Mouse (Mus musculus) olfactory bulb, adult 2 months (tissue): ENCODE measurements around the gene Enox1. TPM values are rescaled to one million over a fixed set of nuclear protein-coding genes. Genes with fewer than 3 reads are reported as not detected.

Experiments
- H3K27ac ChIP-seq: fragments of 200-500 bp; 2 replicates; pipeline ENCODE4 v1.5.1; 2012; ENCODE audit warnings: low read depth, low read length; ENCODE audit not compliant: insufficient read depth
- H3K4me1 ChIP-seq: fragments of 200-500 bp; 2 replicates; pipeline ENCODE4 v1.6.1; 2012; ENCODE audit warnings: low read length; ENCODE audit not compliant: control insufficient read depth, insufficient read depth
- H3K4me3 ChIP-seq: fragments of 200-500 bp; 2 replicates; pipeline ENCODE4 v1.5.1; 2012; ENCODE audit warnings: mild to moderate bottlenecking, low read depth, low read length, moderate library complexity; ENCODE audit not compliant: insufficient read depth
- CTCF ChIP-seq: fragments of 200-500 bp; IDR thresholded peaks from 2 replicates; pipeline ENCODE4 v1.5.1; 2012; ENCODE audit warnings: low read depth, mild to moderate bottlenecking, low read length, moderate library complexity; ENCODE audit not compliant: insufficient read depth
- POLR2A ChIP-seq: fragments of 200-500 bp; IDR thresholded peaks from 2 replicates; pipeline ENCODE4 v1.6.1; 2012; ENCODE audit warnings: mild to moderate bottlenecking, low read depth, low read length, moderate library complexity; ENCODE audit not compliant: insufficient read depth
- WGBS: fragments of 180-500 bp; shearing (Covaris S2); methylation state at CpG from one replicate; pipeline ENCODE4 v1.1.7; 2018; 5-methylcytosine and 5-hydroxymethylcytosine counted together
- polyA plus RNA-seq: library from polyadenylated mRNA; stranded (reverse); fragments of >200 nt; gene quantifications from 2 replicates; pipeline ENCODE4 v1.2.4, GENCODE M21; 2012; ENCODE audit warnings: low replicate concordance; ENCODE audit not compliant: missing spikeins, insufficient read depth, insufficient read length

Gene Enox1
- polyA plus RNA-seq, 1 experiment, result not detected

- Histone ChIP-seq H3K27ac (no peak overlapping the region), H3K4me1 (no peaks in the 10 kb centered on the region), H3K4me3 (no peak overlapping the region)
- TF ChIP-seq POLR2A, result no peak
- 43% methylated on average over 2 of the region's 2 CpGs for WGBS
Observed at GRCm38 (mm10) chr14:77256943-77257342, 100.4 kb downstream of the Enox1 start.

GRCm38 (mm10) chr14:77257461-77257860 is 100.9 kb downstream of the Enox1 start:
- TF ChIP-seq POLR2A (no peak), CTCF (no peak)
- Histone ChIP-seq H3K4me1 (no peaks in the 10 kb centered on the region), H3K4me3 (no peak overlapping the region), H3K27ac (no peak overlapping the region)
- WGBS, result 97% methylated on average over 1 of the region's 1 CpGs

- no peak overlapping the region for H3K4me3 ChIP-seq
- H3K27ac ChIP-seq, result no peak overlapping the region
- TF ChIP-seq POLR2A (no peak), CTCF (no peak)
- no peaks in the 10 kb centered on the region for H3K4me1 ChIP-seq
- WGBS, result 77% methylated on average over 4 of the region's 4 CpGs
Observed at GRCm38 (mm10) chr14:77258186-77258585, 101.6 kb downstream of the Enox1 start.

DNA sequence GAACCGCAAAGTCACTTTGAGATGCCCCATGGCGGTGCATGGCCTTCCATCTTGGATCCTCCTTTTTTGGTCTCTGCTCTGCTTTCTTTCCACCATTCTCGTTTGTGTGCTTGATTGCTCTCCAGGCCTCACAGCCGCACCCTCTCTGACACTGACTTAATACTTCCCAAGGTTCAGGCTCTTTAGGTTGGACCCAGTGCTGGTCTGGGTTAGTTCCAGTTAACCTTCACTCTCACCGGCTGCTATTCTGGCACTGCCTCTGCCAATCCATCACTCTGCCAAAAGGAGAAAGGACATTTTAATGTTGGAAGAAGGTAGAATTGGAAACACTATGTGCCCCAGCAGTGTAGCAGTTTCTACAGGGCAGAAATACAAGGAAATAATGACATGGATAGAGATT is 103.1 kb downstream of the Enox1 start:
- Histone ChIP-seq H3K4me3 (no peak overlapping the region), H3K4me1 (no peaks in the 10 kb centered on the region), H3K27ac (no peak overlapping the region)
- TF ChIP-seq POLR2A (no peak), CTCF (no peak)
- WGBS, result 85% methylated on average over 5 of the region's 5 CpGs

- H3K27ac ChIP-seq, result no peak overlapping the region
- 69% methylated on average over 4 of the region's 4 CpGs for WGBS
- no peak overlapping the region for H3K4me3 ChIP-seq
- TF ChIP-seq POLR2A, result no peak
- no peak for TF ChIP-seq CTCF
- no peaks in the 10 kb centered on the region for H3K4me1 ChIP-seq
Observed at GRCm38 (mm10) chr14:77260107-77260506, 103.5 kb downstream of the Enox1 start.

- no peak overlapping the region for H3K4me3 ChIP-seq
- H3K4me1 ChIP-seq, result peaks cover 2% of the 10 kb centered on the region; the same call in 1 of the 2 replicates
- H3K27ac ChIP-seq, result no peak overlapping the region
- no peak for TF ChIP-seq POLR2A
- TF ChIP-seq CTCF, result no peak
- 81% methylated on average over 17 of the region's 17 CpGs for WGBS
Observed at GRCm38 (mm10) chr14:77266805-77267771, 110.5 kb downstream of the Enox1 start.

DNA sequence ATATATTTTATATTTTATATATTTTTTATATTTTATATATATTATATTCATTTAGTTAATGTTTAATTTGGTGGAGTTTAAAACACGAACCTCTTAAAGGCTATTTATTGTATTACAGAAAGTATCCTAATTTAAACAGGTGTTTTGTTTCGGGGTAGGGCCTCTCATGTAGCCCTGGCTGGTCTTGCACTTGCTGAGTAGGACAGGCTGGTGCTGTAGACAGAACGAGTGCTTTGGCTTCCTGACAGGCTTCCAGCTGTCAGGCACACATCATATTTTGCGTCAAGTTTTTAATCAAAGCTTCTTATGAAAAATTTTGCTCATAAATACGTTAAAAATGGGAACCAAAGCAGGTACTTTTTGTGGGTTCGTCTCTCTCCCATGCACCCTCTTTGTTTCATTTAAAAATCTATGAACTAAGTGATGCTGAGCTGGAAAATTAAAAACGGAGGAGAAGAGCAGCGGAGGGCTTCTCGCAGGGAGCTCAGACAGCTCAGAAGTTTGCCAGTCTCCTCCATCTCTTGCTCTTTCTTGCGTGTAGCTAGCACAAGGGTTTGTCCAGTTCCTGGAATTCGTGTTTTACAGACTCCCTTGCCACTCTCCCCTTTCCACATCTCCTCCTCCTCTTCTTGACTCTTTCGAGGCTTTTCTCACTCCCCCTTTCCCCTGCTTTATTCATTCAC is 115.8 kb downstream of the Enox1 start:
- no peaks in the 10 kb centered on the region for H3K4me1 ChIP-seq
- TF ChIP-seq CTCF (no peak), POLR2A (no peak)
- H3K4me3 ChIP-seq, result no peak overlapping the region
- H3K27ac ChIP-seq, result no peak overlapping the region
- WGBS, result 68% methylated on average over 12 of the region's 12 CpGs

DNA sequence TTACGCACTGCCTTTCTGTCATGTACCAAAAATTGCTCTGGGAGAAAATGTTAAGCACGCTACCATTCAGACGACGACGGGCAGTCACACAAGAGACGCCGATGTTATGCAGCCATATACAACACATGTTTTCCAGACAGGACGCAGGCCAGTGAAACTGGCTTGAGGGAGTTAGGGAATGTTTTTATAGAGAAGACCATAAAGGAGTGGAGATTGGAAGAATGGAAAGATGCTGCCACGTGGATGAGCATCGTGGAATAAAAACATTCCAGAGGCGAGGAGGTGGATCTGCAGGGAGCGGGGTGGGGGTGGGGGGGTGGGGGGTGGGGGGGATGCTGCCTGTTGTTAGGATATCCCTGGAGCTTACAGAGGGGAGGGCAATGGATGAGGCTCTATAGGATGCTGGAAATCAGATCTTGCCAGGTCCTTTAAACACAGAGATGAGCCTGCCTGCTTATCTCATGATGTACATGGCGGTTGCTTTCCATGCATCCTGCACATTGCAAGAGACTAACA is 116.4 kb downstream of the Enox1 start:
- H3K4me3 ChIP-seq, result no peak overlapping the region
- no peak for TF ChIP-seq CTCF
- no peak for TF ChIP-seq POLR2A
- H3K27ac ChIP-seq, result no peak overlapping the region
- no peaks in the 10 kb centered on the region for H3K4me1 ChIP-seq
- 55% methylated on average over 13 of the region's 13 CpGs for WGBS

DNA sequence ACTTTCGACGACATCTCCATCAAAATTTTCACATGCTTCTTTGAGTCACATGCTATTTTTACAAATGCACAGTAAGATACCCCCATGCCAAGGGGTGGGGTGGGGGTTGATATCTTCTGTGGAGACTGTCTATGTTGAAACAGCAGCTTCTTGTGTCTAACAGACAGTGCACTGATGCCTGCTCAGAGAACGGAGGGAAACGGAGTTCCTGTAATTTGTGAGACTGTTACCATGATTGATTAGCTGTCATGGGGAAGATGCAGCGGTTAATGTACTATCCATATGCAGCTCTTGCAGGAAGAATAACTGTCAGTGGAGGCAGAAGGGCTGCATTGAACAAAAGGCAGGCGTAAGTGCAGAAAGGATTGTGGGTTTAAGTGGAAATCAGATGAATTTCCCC is 117.2 kb downstream of the Enox1 start:
- no peak overlapping the region for H3K27ac ChIP-seq
- no peaks in the 10 kb centered on the region for H3K4me1 ChIP-seq
- WGBS, result 89% methylated on average over 6 of the region's 6 CpGs
- no peak overlapping the region for H3K4me3 ChIP-seq
- TF ChIP-seq CTCF, result no peak
- no peak for TF ChIP-seq POLR2A

GRCm38 (mm10) chr14:77275607-77276006 is 119.0 kb downstream of the Enox1 start:
- H3K4me1 ChIP-seq, result no peaks in the 10 kb centered on the region
- 70% methylated on average over 6 of the region's 6 CpGs for WGBS
- TF ChIP-seq POLR2A (no peak), CTCF (no peak)
- no peak overlapping the region for H3K4me3 ChIP-seq
- H3K27ac ChIP-seq, result no peak overlapping the region
